Mouse (Mus musculus) liver, embryonic 14.5 days (tissue): ENCODE results near the gene Rtn3. TPM values are rescaled to one million over a fixed set of nuclear protein-coding genes. Genes with fewer than 3 reads are reported as not detected.
A peak's percentile ranks its signal among the peaks of the same experiment; 100 is the strongest.

Experiments used
- ATAC-seq: fragments of 200-750 bp; cut with Nextera tagmentation; 2 replicates; pipeline ENCODE4 v1.8.0; 2017; ENCODE audit warnings: moderate number of reproducible peaks, mild to moderate bottlenecking, moderate library complexity; ENCODE audit not compliant: insufficient read depth
- DNase-seq, 3 experiments: peaks; one replicate each; pipeline ENCODE4 v3.0.0-alpha.2; 2012 to 2013; ENCODE audit warnings: low read depth in 3 of 3, low spot score in 3 of 3
- H3K27ac ChIP-seq: fragments of 300-500 bp; sonication (generic); 2 replicates; pipeline ENCODE4 v1.5.1; 2014; ENCODE audit warnings: moderate library complexity, mild to moderate bottlenecking, control low read depth, inconsistent platforms
- H3K27me3 ChIP-seq: fragments of 300-500 bp; sonication (generic); 2 replicates; pipeline ENCODE4 v1.6.1; 2014; ENCODE audit warnings: mild to moderate bottlenecking, low read length, moderate library complexity; ENCODE audit not compliant: control insufficient read depth, insufficient read depth
- H3K36me3 ChIP-seq: fragments of 300-500 bp; sonication (generic); replicated peaks from 2 replicates; pipeline ENCODE4 v1.6.1; 2014; ENCODE audit warnings: low read depth; ENCODE audit not compliant: control insufficient read depth, insufficient read depth
- H3K4me1 ChIP-seq, 2 experiments: fragments of 200-500 bp in 1 of 2; fragments of 300-500 bp in 1 of 2; sonication (generic) in 1 of 2; replicated peaks; 2 replicates each; pipeline ENCODE4 v1.6.1; 2012 to 2014; ENCODE audit warnings: antibody characterized with exemption in 1 of 2, inconsistent platforms in 1 of 2, low read length in 1 of 2; ENCODE audit not compliant: control insufficient read depth in 2 of 2, insufficient read depth in 2 of 2
- H3K4me2 ChIP-seq: fragments of 300-500 bp; sonication (generic); 2 replicates; pipeline ENCODE4 v1.6.1; 2014; ENCODE audit warnings: low read depth, mild to moderate bottlenecking, control low read depth, moderate library complexity
- H3K4me3 ChIP-seq, 2 experiments: fragments of 200-500 bp in 1 of 2; fragments of 300-500 bp in 1 of 2; sonication (generic) in 1 of 2; 2 replicates each; pipeline ENCODE4 v1.5.1; 2012 to 2014; ENCODE audit warnings: low read depth in 2 of 2, low read length in 2 of 2, mild to moderate bottlenecking in 2 of 2, control low read depth in 1 of 2, inconsistent platforms in 1 of 2, moderate library complexity in 1 of 2; ENCODE audit not compliant: insufficient read depth in 1 of 2
- H3K9ac ChIP-seq: fragments of 300-500 bp; sonication (generic); replicated peaks from 2 replicates; pipeline ENCODE4 v1.6.1; 2014; ENCODE audit warnings: mild to moderate bottlenecking, control low read depth, moderate library complexity
- H3K9me3 ChIP-seq: fragments of 300-500 bp; sonication (generic); 2 replicates; pipeline ENCODE4 v1.6.1; 2016; ENCODE audit warnings: low read length, mixed read lengths; ENCODE audit not compliant: control insufficient read depth
- CTCF ChIP-seq: IDR thresholded peaks from 2 replicates; pipeline ENCODE4 v1.5.1; 2016; ENCODE audit warnings: antibody characterized with exemption, low read depth, control low read depth
- EP300 ChIP-seq: IDR thresholded peaks from 2 replicates; pipeline ENCODE4 v1.6.1; 2016; ENCODE audit warnings: antibody characterized with exemption, low read depth
- WGBS: fragments of 180-500 bp; shearing (Covaris S2); extraction: QIAGEN DNeasy Blood & Tissue Kit; methylation state at CpG from one replicate; pipeline ENCODE4 v1.1.7; 2014; ENCODE audit not compliant: insufficient replicate concordance; 5-methylcytosine and 5-hydroxymethylcytosine counted together
- microRNA-seq: library from miRNA; unstranded; fragments of <30 nt; microRNA quantifications from one replicate; pipeline ENCODE4, GENCODE M21; 2016
- polyA plus RNA-seq, 2 experiments: library from polyadenylated mRNA; depleted of rRNA in 1 of 2; stranded (reverse) in 1 of 2; unstranded in 1 of 2; fragments of >200 nt; fragmentation: Nextera tagmentation in 1 of 2; extraction: Ambion mirVana in 1 of 2; gene quantifications; 2 replicates each; pipeline versions ENCODE4 v1.2.1 to v1.2.3; 2012 to 2014

The Rtn3 gene
- polyA plus RNA-seq, 2 experiments: 45.1 to 52.5 TPM

DNA sequence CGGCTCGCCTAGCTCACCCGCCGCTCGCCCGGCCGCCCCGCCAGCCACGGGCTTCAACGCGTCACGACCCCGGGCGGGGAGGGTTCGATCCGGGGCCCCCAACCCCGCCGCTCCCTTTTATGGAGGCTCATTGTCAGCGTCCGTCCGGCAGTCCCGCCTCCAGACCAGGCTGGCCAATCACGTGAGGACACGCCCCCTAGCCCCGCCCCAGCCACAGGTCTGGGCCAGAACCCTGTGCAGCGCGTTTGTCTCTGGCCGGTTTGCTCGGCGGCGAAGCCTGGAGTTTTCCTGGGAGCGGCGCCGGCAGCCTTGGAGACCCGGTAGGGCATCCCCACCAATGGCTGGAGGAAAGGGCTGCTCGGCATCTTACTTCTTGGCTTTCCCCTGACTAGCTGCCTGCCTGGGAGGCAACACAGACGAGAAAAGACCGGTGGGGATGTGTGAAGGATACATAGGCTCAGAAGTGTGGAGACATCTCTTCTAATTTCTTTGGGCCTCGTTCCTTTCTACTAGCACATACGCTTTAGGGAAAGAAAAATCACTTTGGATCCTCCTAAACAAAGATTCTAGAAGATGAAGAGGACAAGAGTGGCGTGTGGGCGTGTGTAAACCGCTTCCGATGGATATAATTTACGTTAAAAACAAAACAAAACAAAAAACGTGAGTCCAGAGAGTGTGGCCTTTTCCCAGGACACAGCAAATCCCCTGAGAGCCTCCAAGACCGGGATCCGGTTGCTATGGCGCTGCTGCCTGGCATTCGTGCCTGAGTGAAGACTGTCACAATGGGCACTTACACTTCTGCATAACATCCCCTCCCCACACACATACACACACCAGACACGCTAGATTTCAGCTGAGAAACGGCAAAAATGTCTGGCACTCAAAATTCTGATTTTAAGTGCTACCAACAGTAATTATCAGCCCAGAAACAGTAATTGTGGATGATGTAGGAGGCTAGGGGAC lies 99.9 kb downstream of the Rtn3 start, which contains the start of gene Spindoc:
Gene Spindoc, minus strand, starts transcription at position 92 of the 963 bp plus-strand sequence.
- H3K27ac ChIP-seq: 0 out of 2 replicates have a peak within 1 kb of the TSS, but pooled peaks have one; percentile 0
- peak within 1 kb of the TSS; percentile 94 for H3K4me2 ChIP-seq
- peak; percentile 81 to 85 (median 82) for DNase-seq
- H3K9me3 ChIP-seq: no peaks in the 10 kb centered on the region
- H3K4me1 ChIP-seq: peaks cover 4 to 11% of the 10 kb centered on the region in 2 experiments; a peak in 3 of 4 replicates
- H3K9ac ChIP-seq: peak within 1 kb of the TSS; percentile 73
- TF ChIP-seq EP300 (no peak), CTCF (peak; percentile 14; the same call in 1 of the 2 replicates)
- H3K4me3 ChIP-seq: peak within 1 kb of the TSS; percentile 76 to 79
- no peaks in the 10 kb centered on the region for H3K36me3 ChIP-seq
- no peaks in the 10 kb centered on the region for H3K27me3 ChIP-seq
- peak; percentile 99 for ATAC-seq
- WGBS: 2% methylated on average over 52 of the region's 52 CpGs

GRCm38 (mm10) chr19:7382248-7382902 lies 100.7 kb downstream of the Rtn3 start:
- peak overlapping the region; percentile 73 for H3K9ac ChIP-seq
- H3K4me3 ChIP-seq: peak overlapping the region; percentile 76 to 79
- peak; percentile 76; the same call in 1 of the 2 replicates for ATAC-seq
- no peak overlapping the region for H3K27ac ChIP-seq
- no peaks in the 10 kb centered on the region for H3K9me3 ChIP-seq
- peaks cover 4 to 13% of the 10 kb centered on the region in 2 experiments; a peak in 3 of 4 replicates for H3K4me1 ChIP-seq
- H3K27me3 ChIP-seq: no peaks in the 10 kb centered on the region
- H3K4me2 ChIP-seq: peak overlapping the region; percentile 94
- under 1% methylated on average over 60 of the region's 60 CpGs for WGBS
- TF ChIP-seq CTCF (no peak), EP300 (no peak)
- DNase-seq: peak in 1 of 3 experiments; percentile 19
- no peaks in the 10 kb centered on the region for H3K36me3 ChIP-seq

DNA sequence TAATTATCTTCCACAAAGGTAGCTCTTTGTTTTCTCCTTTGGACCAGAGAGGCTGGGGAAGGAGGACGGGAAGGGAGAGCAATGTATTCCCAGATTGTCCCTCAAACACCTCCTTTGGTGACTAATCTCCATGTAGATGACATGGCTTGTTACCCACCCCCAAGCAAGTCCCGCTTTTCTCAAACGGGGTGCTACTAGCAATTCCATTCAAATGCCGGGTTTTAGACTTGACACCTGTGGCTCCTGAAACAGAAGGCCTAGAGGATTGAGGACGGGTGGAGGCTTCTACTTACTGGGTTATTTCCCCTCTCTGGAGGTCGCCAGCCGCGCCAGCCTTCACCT lies 101.2 kb downstream of the Rtn3 start:
- no peaks in the 10 kb centered on the region for H3K9me3 ChIP-seq
- peaks cover 4 to 13% of the 10 kb centered on the region in 2 experiments; a peak in 3 of 4 replicates for H3K4me1 ChIP-seq
- DNase-seq: no peak
- no peak for ATAC-seq
- peak overlapping the region; percentile 94 for H3K4me2 ChIP-seq
- H3K4me3 ChIP-seq: peak overlapping the region; percentile 76 to 79
- H3K27ac ChIP-seq: no peak overlapping the region
- H3K36me3 ChIP-seq: no peaks in the 10 kb centered on the region
- TF ChIP-seq CTCF: no peak
- no peak for TF ChIP-seq EP300
- peak overlapping the region; percentile 73 for H3K9ac ChIP-seq
- H3K27me3 ChIP-seq: no peaks in the 10 kb centered on the region
- 15% methylated on average over 8 of the region's 8 CpGs for WGBS

DNA sequence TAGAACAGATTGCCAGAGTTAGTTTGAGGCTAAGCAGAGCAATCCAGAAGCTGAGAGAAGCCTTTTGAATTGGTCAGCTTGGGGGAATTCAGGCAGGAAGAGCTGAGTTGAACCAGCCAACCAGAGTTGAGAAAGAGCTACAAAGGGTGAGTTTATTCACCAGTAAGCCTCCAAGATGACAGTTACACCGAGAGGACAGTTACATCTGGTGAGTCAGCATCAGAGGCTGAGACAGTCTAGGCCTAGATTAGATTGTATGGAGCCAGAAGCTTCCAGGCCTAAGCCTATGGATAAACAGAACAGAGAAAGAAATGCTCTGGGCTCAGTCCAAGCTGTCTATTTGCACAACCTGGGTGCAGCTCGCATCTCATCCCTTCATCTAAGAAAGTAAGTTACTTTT lies 105.4 kb downstream of the Rtn3 start:
- H3K36me3 ChIP-seq: no peaks in the 10 kb centered on the region
- no peak overlapping the region for H3K4me2 ChIP-seq
- no peak overlapping the region for H3K9ac ChIP-seq
- peaks cover 0 to 7% of the 10 kb centered on the region in 2 experiments; a peak in 3 of 4 replicates for H3K4me1 ChIP-seq
- no peak overlapping the region for H3K4me3 ChIP-seq
- no peak overlapping the region for H3K27ac ChIP-seq
- TF ChIP-seq EP300: no peak
- TF ChIP-seq CTCF: no peak
- H3K9me3 ChIP-seq: no peaks in the 10 kb centered on the region
- DNase-seq: no peak
- 31% methylated on average over 2 of the region's 2 CpGs for WGBS
- ATAC-seq: no peak
- H3K27me3 ChIP-seq: no peaks in the 10 kb centered on the region

Small RNA genes within 50 kb of the gene (microRNA-seq; reads per million reads assigned to microRNA genes)
- gene Mir6991: not detected

Other genes starting within 250 kb of the Rtn3 start
- 16.1 and 18.0 TPM in 2 replicates for gene Naa40, start 242.1 kb downstream of the Rtn3 start, polyA plus RNA-seq (2012; rRNA removed)
- gene Naa40, start 242.1 kb downstream of the Rtn3 start, polyA plus RNA-seq (2014; fragmentation: Nextera tagmentation; extraction: Ambion mirVana): 23.1 and 24.9 TPM in 2 replicates
- gene Rcor2, start 216.0 kb downstream of the Rtn3 start, polyA plus RNA-seq (2012; rRNA removed): 1.7 and 2.0 TPM in 2 replicates
- 0.36 and 0.58 TPM in 2 replicates for gene Rcor2, start 216.0 kb downstream of the Rtn3 start, polyA plus RNA-seq (2014; fragmentation: Nextera tagmentation; extraction: Ambion mirVana)
- gene Mark2, start 141.4 kb downstream of the Rtn3 start, polyA plus RNA-seq (2012; rRNA removed): 14.2 and 17.4 TPM in 2 replicates
- 14.3 and 18.9 TPM in 2 replicates for gene Mark2, start 141.4 kb downstream of the Rtn3 start, polyA plus RNA-seq (2014; fragmentation: Nextera tagmentation; extraction: Ambion mirVana)
- gene Spindoc, start 100.3 kb downstream of the Rtn3 start, polyA plus RNA-seq (2012; rRNA removed): 2.5 and 2.9 TPM in 2 replicates
- 2.2 and 2.6 TPM in 2 replicates for gene Spindoc, start 100.3 kb downstream of the Rtn3 start, polyA plus RNA-seq (2014; fragmentation: Nextera tagmentation; extraction: Ambion mirVana)
- 5.6 and 6.3 TPM in 2 replicates for gene 2700081O15Rik, start 65.7 kb downstream of the Rtn3 start, polyA plus RNA-seq (2012; rRNA removed)
- 0.86 and 1.2 TPM in 2 replicates for gene 2700081O15Rik, start 65.7 kb downstream of the Rtn3 start, polyA plus RNA-seq (2014; fragmentation: Nextera tagmentation; extraction: Ambion mirVana)
- 5.2 and 7.3 TPM in 2 replicates for gene Atl3, start 10.8 kb upstream of the Rtn3 start, polyA plus RNA-seq (2012; rRNA removed)
- 6.7 and 7.5 TPM in 2 replicates for gene Atl3, start 10.8 kb upstream of the Rtn3 start, polyA plus RNA-seq (2014; fragmentation: Nextera tagmentation; extraction: Ambion mirVana)
- 12.4 and 22.5 TPM in 2 replicates for gene Pla2g16, start 74.2 kb upstream of the Rtn3 start, polyA plus RNA-seq (2012; rRNA removed)
- 30.5 and 36.5 TPM in 2 replicates for gene Pla2g16, start 74.2 kb upstream of the Rtn3 start, polyA plus RNA-seq (2014; fragmentation: Nextera tagmentation; extraction: Ambion mirVana)
- 0.01 TPM in 1 of 2 replicates, not detected in the other for gene Lgals12, start 123.9 kb upstream of the Rtn3 start, polyA plus RNA-seq (2012; rRNA removed)
- gene Lgals12, start 123.9 kb upstream of the Rtn3 start, polyA plus RNA-seq (2014; fragmentation: Nextera tagmentation; extraction: Ambion mirVana): not detected in 2 replicates
- 0.04 TPM in 1 of 2 replicates, not detected in the other for gene Hrasls5, start 129.3 kb upstream of the Rtn3 start, polyA plus RNA-seq (2012; rRNA removed)
- not detected in 2 replicates for gene Hrasls5, start 129.3 kb upstream of the Rtn3 start, polyA plus RNA-seq (2014; fragmentation: Nextera tagmentation; extraction: Ambion mirVana)
- not detected in 2 replicates for gene Slc22a19, start 228.0 kb upstream of the Rtn3 start, polyA plus RNA-seq (2012; rRNA removed)
- gene Slc22a19, start 228.0 kb upstream of the Rtn3 start, polyA plus RNA-seq (2014; fragmentation: Nextera tagmentation; extraction: Ambion mirVana): not detected in 2 replicates